Mouse (Mus musculus): ENCODE measurements around the gene Sh3glb2.

Gene Sh3glb2

DNA sequence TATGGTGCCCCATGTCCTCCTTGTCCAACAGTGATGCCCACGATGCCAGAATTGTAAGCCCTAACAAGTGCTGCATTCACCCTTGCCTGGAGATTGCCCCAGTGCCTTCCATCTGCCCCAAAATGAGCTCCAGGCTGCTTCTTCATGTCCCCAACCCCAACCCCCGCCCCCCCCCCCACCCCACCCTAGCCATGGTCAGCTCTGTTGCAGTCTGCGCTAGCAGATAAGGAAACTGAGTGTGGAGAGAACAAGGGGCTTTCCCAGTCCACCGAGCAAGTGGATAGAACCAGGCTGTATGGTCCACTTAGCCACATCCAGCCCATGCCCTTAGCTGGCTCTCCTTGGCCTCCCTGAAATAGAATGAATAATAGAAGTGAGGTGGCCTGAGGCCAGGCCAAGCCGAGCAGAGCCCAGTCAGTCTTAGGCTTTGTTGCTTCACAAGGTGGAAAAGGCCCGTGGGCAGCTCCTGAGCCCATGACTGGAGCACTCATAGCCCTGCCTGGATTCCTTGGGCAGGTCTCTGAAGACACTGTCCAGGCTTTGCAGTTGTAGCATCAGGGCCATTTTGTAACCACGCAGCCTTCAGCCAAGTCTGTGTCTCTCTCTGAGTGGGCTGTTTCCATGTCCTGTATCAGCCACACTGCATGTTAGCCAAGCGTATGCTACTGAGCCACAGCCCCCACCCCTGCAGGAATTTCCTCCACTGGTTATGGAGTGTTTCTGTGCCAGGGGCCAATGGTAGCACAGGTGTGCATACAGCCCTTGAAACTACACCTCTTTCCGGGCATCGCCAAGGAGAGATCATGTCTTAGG, 21.6 kb upstream of the Sh3glb2 start:
- DNase-seq (ENCODE audit: low spot score), result no peak

DNA sequence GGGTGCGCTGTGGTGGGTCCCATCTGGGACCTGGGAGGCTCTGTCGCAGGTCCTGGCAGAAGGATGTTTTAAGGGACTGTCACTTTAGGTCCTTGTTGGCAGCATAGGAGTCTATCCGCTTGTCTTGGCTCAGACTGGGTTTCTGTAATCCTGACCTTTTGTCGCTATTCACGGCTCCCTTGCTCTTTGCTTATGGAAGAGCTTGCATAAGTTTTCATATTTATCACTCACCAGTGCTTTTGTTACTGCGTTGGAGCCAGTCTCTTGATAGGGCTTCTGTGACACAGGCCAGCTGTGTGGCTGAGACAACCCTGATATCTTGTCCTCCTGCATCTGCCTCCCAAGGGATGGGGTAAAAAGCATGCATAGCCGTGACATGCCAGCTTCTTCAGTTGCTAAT, 20.2 kb upstream of the Sh3glb2 start:
- no peak for DNase-seq (ENCODE audit: low spot score)

DNA sequence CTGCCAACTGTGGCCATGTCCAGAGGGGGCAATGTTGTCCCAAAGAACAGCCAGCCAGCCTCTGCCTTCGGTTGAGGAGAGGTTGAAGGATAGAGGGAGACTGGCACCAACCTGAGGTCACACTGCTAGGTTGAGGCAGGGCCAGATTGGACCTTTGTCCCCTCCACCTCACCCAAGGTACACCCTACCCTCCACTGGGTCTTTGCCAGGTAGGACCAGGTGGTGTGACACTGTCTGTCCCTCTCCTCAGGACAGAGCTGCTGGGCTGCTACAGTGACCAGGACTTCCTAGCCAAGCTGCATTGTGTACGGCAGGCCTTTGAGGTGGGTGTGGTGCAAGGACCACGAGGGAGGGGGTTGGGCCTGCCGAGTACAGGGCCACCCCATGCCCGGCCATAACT, 18.6 kb upstream of the Sh3glb2 start:
- no peak for DNase-seq (ENCODE audit: low spot score)

DNA sequence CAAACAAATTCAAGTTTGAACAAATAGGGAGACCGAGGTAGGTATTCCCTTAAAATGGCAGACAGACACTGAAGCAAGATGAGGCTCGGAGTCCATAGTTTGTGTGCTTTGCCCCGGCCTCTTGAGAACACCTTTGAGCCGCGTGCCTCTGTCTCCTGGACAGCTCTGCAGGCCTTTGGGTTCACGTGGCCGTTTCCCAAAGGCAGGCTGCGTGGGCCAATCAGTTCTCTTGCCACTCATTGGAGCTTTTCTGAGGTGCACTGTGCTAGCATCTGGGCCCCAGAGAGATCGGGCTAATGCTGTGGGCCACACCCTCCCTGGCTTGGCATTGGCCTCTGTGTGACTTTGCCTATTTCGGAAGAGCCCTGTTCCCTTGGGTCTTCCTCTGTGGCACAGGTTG, 16.8 kb upstream of the Sh3glb2 start:
- DNase-seq (ENCODE audit: low spot score), result no peak

DNA sequence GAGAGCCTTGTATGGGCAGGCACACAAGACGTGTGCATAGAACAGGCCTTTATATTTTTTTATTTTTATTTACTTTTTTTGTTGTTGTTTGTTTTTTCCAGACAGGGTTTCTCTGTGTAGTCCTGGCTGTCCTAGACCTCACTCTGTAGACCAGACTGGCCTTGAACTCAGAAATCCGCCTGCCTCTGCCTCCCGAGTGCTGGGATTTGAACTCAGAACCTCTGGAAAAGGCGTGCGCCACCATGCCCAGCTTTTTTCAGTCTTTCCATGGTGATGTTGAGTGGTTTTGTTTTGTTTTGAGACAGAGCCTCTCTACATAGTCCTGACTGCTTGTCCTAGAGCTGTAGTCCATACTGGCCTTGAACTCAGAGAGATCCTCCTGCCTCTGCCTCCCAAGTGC, 13.6 kb upstream of the Sh3glb2 start:
- no peak for DNase-seq (ENCODE audit: low spot score)

DNA sequence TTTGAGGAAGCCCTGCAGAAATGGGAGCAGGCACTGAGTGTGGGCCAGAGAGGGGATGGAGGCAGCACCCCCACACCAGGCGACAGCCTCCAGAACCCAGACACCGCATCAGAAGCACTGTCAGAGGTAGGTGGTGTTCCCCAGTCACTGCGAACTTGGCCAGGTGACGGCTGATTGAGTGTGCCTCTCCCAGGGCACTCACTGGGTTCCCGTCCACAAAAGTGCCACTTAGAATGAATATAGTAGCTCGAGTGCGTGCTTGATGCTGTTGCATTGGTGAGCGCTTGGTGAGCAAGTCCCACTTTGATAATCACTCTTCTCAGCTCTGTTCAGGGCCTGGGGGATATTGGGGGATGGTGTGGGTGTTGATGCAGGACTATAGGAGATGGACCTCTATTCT, 12.4 kb upstream of the Sh3glb2 start:
- DNase-seq (ENCODE audit: low spot score), result no peak

DNA sequence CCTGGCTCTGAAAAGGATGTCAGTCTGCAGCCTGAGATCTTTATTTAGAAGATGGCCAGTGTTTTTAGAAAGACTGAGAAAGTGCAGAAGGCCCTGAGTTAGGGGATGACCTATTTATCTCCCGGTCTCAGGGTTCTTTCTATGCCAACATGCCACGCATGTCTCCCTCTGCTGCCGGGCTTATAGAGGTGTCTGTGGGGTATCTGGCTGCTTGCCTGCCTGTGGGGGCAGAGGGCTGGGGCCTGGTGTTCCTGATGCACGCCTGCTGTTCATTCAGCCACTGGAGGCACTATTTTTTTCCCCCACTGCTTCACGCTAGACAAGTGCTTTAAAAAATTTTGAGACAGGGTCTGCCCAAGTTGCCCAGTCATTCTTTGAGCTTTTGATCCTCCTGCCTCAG, 7.1 kb upstream of the Sh3glb2 start:
- DNase-seq (ENCODE audit: low spot score), result no peak

DNA sequence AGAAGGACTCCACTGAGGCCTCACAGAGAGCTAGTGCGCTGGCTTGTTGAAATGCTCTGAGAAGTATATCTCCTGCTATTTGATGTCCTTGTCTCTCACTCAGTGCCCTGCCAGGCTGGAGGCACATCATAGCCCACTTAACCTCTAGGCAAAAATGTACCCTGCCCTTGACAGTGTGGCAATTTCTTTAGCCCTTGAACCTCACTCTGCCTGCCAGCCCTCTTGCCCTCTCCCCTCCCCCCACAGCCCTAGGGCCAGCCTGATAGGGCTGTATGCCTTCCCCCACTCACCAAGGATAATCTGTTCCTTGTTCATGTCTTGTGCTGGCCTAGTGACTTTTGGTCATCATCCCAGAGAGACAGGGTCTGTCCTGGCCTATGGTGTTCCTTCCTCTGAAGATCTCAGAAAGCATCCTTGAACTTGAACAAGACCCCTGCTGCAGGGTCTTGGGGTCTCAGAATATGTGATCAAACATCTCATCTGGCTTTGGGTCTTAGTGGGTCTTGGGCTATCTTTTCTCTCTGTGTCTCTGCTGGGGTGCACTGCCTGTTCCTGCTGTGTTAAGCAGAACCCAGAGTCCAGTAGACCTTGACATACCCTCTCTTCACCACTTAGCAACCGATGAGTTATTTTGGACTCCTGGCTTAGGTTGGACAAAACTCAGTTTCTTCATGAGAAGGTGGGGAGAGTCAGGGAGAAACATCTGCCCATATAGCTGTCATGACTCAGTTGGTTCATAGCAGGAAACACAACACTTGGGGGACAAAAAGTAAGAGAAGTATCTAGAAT, 6.3 kb upstream of the Sh3glb2 start:
- no peak for DNase-seq (ENCODE audit: low spot score)

DNA sequence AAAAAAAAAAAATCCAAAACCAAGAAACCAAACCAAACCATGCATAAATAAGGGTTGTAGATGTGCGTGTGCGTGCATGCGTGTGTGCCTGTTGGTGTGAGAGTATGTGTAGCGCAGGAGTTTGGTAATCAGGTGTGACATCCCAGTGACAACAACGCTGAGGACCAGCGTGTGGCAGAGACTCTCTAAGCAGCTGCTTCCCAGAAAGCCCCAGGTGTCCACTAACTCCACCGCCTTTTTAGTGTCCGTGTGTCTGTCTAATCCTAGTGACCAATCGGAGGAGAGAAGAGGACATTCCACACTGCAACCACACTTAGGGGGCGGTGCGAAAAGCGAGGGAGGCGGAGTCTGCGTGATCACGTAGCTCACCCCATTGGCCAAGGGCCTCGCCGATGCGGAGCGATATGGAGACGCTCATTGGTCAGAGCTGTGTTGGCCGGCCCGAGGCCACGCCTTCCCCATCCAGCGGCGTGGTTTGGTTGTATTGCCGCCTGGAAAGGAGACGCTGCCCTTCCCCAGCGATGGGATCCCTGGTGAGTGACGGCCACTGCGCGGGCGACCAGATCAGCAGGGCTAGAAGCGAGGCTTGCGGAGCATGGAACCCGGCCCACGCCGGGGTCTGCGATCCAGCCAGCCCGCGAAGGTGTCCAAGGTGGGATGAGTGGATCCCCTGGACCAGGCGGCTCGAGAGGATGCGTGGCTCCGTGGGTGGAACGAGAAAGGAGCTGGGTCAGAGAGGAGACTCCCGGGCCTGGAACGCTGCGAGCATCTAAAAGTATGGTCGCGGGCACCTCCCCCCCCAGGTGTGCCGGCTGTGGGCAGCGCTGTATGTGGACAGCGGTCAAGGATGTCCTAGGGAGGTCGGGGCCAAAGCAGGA, 4.9 kb upstream of the Sh3glb2 start, which contains the start of gene Miga2:
TSS of gene Miga2 (plus strand) at position 461 of the 878 bp plus-strand sequence.
- DNase-seq (ENCODE audit: low spot score), result peak; percentile 99

DNA sequence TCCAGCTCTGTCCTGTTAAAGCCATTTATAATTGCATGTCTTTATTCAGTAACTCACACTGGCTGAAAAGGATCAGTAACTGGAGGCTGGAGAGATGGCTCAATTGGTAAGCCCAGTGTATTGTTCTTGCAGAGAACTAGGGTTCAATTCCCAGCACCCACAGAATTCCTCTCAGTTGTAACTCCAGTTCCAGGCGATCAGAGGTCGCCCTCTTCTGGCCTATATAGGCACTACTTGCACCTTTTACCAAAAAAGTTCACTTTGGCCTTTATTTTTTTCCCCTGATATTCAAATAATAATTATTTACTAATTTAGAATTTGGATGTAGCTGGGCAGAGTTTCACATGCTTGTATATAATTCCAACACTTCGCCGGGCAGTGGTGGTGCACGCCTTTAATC, 3.7 kb upstream of the Sh3glb2 start:
- no peak for DNase-seq (ENCODE audit: low spot score)

DNA sequence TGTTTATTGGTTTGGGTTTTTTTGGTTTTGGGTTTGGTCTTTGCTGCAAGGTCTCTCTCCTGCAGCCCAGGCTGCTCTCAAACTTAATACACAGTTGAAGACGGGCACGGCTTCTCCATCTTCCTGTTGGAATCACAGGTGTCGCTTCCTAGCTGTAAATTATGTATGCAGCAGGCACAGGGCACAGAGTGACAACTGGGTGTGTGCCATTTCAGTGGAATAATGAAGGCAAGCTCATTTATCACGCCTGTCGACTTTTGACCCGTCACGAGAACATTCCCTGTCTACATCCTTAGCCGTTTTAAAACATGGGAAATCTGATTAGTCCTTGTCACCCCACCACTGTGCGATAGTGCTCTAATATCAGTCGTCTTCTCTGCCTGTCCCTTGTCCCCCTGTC, 1.5 kb upstream of the Sh3glb2 start:
- DNase-seq (ENCODE audit: low spot score), result no peak

DNA sequence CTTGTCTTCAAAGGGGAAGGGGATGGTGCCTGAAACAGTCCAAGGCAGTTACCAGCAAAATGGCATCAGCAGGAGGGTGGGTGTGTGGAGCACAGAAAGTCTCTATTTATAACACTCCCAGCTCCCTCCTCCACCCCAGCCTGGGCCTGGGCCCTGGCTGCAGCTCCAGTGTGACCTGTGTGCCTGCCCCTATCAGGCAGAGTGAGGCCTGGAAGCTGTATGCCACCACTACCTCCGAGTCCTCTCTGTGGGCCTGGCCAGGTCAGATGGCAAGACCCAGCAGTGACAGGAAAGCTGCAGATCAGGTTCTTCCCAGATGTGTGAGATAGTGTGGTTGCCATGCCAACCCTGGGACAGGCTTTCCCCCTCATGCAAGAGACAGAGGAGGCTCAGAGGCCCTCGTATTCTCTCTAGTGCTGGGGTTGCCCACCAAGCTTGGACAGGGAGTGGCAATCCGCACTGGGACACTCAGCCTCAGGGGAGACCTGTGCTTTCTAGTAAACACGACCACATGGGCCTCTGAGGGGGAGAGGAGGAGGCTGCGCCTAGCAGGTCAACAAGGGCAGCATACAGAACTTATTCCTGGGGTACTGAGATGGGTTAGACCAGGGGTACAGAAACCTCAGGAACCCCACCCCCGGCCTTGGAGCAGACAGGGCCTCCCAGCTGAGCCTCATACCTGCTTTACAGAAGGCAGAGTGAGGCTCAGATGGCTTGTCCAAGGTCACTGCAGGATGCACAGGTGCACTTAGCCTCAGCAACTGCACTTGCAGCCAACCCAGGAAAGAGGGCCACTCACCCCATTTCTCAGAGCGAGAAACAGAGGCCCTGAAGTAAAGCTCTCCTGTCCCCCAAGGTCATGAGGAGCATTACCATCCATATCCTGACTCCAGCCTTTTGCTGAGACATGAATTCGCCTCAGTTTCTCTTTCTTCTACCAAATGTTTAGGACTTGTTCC, 1.3 kb downstream of the Sh3glb2 start:
- DNase-seq (ENCODE audit: low spot score), result peak; percentile 40

DNA sequence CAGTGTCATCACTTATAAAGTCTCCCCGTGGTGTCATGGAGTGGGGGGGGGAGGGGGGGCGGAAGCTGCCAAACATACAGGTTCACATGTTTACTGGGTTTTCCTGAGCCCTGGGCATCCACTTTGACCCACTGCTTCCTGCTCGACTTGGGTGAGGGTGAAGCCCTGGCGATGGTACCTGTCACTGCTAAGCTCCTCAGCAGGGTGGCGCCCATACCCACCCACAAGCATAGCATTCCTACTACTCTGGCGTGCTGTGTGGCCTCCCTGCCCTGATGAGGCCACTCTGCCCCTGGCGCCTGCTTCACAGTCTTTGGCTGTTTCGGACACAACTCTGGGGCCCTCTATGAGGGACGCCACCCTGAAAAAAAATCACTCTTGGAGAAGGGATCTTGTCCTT, 2.2 kb downstream of the Sh3glb2 start:
- DNase-seq (ENCODE audit: low spot score), result no peak

DNA sequence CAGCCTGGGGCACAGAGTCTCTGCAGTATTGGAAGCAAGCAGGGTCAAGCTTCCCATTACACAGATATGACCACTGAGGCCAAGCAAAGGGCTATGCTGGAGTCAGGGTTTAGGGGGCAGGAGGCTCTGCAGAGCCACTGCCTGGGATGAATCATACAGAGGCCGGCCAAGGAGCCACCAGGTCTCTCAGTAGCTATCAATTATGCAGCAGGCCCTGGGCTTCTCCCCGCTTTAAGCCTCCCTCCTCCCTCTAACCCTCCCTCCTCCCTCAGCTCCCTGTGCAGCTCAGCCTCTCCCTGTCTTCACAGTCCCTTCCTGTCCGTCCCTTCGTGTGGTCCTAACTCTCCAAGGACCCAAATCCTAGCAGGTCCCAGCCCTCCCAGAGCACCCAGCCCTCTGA, 2.9 kb downstream of the Sh3glb2 start:
- no peak for DNase-seq (ENCODE audit: low spot score)

DNA sequence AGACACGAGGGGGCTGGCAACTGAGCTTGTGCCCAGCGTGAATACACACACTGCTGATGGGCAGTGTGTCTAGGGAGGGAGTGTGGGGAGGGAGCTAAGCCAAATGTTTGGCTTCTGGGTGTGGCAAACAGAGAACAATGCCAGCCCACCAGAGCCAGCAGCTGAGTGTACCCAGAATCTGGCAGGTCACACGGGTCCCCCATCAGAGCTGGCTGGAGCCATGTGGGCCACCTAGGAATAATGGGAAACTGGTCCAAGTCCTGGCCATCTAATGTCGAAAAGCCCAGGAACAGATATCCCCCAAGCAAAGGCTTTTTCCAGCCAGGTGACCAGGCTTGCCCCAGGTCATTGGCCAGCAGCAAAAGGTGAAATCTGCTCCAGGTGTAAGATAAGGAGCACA, 3.3 kb downstream of the Sh3glb2 start:
- DNase-seq (ENCODE audit: low spot score), result no peak

DNA sequence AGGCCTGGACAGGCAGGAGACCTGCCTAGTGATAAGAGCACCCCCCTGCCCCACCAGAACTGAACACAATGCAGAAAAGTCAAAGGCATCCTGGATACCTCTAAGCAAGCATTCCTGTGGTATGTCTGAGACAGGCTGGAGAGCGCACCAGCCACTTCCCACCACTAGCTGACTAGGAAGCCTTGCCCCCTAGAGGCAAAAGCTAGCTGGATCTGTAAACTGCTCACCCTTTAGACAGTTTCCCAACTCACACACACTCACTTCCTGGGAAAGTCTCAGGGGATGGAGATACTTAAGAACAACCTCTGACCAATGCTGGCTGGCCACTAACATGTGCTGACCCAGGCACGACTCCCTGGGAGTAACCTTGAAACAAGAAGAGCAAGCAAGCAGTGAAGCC, 8.0 kb downstream of the Sh3glb2 start:
- no peak for DNase-seq (ENCODE audit: low spot score)

DNA sequence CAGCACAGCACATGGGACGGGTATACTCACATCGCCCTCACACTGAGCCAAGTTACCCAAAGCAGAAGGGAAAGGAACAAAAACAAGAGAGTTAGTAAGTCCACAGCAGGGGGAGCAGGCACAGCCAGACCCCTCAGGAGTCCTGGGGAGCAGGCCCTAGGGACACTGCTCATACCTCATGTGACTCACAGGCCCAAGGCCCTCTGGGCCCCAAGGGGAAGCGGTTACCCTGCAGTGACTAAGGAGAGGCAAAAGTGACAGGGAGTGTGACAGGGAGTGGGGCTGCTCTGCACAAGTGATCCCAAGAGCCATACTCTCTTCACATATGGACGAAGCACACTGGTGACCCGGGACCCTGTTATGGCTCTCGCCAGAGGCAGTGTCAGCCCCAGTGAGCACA, 9.9 kb downstream of the Sh3glb2 start:
- DNase-seq (ENCODE audit: low spot score), result no peak

DNA sequence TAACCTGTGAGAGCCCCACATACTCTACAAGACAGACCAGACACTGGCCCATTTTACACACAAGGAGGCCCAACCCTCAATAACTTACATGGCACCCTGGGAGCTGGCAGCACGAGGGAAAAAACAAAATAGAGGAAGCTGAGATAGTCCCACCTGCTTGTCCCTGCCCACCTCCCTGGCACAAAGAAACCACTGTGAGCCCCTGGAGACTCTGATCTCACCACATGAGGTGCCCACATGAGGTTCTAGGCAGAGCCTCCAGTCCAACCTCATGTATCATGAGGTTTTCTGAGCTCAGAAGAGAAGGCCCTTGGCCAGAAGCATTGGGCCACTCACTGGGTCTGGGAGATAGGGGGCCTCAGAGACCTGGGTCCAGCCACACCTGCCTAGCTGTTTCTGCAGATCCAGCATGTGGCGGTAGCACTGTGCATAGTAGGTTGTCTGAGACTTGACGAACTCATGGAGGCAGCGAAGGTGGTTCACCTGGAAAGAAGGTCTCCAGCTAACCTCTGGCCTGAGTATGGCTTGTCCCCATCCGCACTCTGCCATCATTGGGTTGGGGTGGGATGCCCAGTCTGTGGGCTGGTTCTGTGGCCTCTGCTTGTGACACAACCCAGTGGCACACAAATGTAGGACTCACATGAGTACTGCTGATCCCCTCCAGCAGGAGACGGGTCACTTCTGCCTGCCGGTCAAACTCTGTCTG, 13.0 kb downstream of the Sh3glb2 start:
- no peak for DNase-seq (ENCODE audit: low spot score)

DNA sequence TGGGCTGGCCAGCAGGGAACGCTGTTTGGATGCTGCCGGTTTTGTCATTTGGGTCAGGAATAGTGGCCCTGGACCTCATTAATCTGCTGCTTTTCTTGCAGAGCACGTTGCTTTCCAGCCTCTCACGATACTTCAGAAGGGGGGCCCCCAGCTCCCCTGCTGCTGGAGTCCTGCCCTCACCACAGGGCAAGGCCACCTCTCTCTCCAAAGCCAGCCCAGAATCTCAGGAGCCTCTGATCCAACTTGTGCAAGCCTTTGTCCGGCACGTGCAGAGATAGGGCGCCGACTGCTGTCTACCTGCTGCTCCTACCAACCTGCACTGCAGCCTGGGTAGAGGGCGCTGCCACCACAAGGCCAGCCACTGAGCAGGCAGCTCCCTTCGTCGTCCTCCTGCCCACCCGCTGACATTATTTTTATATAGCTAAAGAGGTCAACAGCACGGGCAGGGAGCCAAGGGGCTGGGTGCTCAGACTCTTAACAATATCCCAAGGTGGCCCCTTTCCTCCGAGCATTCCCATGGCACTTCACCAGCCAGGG, 15.5 kb downstream of the Sh3glb2 start:
- no peak for DNase-seq (ENCODE audit: low spot score)

DNA sequence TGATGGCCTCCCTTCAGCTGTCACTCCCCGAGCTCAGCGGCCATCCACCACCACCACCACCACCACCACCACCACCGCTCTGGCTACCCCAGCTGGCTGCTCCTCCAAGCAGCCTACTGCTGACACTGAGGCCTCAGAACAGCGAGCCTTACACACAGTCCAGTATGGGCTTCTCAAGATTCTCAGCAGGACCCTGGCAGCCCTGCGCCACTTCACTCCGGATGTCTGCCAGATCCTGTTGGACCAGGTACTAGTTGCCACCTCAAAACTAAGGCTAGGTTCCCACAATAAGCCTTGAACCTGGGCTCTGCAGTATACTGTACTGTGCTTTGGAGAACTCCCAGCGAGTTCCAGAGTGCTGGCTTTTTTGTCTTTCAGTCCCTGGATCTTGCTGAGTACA, 16.6 kb downstream of the Sh3glb2 start:
- no peak for DNase-seq (ENCODE audit: low spot score)

All from testis, postnatal 14 days (tissue).